Mouse (Mus musculus): ENCODE results near the gene Zfhx2. TPM values are rescaled to one million over a fixed set of nuclear protein-coding genes. Genes with fewer than 3 reads are reported as not detected.

Gene Zfhx2
- polyA plus RNA-seq, 1 experiment, result 4.4 TPM

GRCm38 (mm10) chr14:55032695-55033225 lies 59.4 kb downstream of the Zfhx2 start:
- no peaks in the 10 kb centered on the region for H3K36me3 ChIP-seq (ENCODE audit: control insufficient read depth, insufficient read depth, low read length)
- H3K4me1 ChIP-seq (ENCODE audit: control insufficient read depth, insufficient read depth, low read length), result peaks cover 11% of the 10 kb centered on the region
- H3K27ac ChIP-seq (ENCODE audit: control insufficient read depth, insufficient read depth, low read depth, low read length), result no peak overlapping the region
- H3K27me3 ChIP-seq (ENCODE audit: control insufficient read depth, insufficient read depth, low read length), result no peaks in the 10 kb centered on the region
- peak overlapping the region; percentile 51 for H3K4me3 ChIP-seq (ENCODE audit: control insufficient read depth, low read depth, low read length)
- TF ChIP-seq POLR2A (IDR thresholded peaks at IDR 0.05; ENCODE audit: control insufficient read depth, low read depth, low read length) (no peak), CTCF (IDR thresholded peaks at IDR 0.05; ENCODE audit: control insufficient read depth, insufficient read depth, insufficient replicate concordance, low read depth, low read length) (no peak)

DNA sequence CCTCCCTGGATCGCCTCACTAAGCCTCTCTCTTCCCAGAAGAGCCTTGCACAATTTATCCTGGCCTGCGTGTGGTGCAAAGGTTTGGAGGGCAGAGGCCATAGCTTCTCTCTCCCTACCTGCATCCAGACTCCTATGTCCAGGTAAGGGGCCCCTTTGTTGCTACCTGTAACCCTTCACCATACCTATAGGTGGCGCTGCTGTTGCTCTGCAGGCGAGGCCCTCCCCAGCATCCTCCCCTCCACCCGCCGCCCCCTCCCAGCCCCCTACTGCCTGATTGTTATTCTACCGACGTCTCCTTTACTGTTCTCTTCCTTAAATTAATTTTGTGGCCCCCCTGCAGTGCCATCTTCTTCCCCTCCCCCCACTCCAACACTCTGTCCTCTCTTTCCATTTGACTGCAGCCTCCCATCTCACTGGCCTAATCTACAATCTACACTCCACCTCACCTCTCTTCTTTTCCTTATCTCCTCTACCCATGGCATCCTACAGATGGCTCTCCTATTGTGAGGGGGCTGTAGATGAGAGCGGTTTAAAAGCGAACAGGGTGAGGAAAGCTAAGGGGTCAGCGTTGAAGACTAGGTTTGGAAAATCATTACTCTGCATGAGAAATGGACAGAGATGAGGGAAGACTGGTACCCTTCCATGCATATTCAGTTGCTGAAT lies 63.0 kb downstream of the Zfhx2 start:
- H3K4me3 ChIP-seq (ENCODE audit: control insufficient read depth, low read depth, low read length), result no peak overlapping the region
- H3K4me1 ChIP-seq (ENCODE audit: control insufficient read depth, insufficient read depth, low read length), result peaks cover 11% of the 10 kb centered on the region
- no peaks in the 10 kb centered on the region for H3K27me3 ChIP-seq (ENCODE audit: control insufficient read depth, insufficient read depth, low read length)

GRCm38 (mm10) chr14:55028333-55028835 lies 63.7 kb downstream of the Zfhx2 start:
- Histone ChIP-seq H3K27ac (ENCODE audit: control insufficient read depth, insufficient read depth, low read depth, low read length) (no peak overlapping the region), H3K36me3 (ENCODE audit: control insufficient read depth, insufficient read depth, low read length) (no peaks in the 10 kb centered on the region; the same call in 1 of the 2 replicates), H3K4me1 (ENCODE audit: control insufficient read depth, insufficient read depth, low read length) (peaks cover 11% of the 10 kb centered on the region), H3K4me3 (ENCODE audit: control insufficient read depth, low read depth, low read length) (no peak overlapping the region), H3K27me3 (ENCODE audit: control insufficient read depth, insufficient read depth, low read length) (no peaks in the 10 kb centered on the region)
- TF ChIP-seq POLR2A (IDR thresholded peaks at IDR 0.05; ENCODE audit: control insufficient read depth, low read depth, low read length), result no peak
- TF ChIP-seq CTCF (IDR thresholded peaks at IDR 0.05; ENCODE audit: control insufficient read depth, insufficient read depth, insufficient replicate concordance, low read depth, low read length), result no peak

More for the DNA sequence above, 63.0 kb downstream of the Zfhx2 start:
- no peak for TF ChIP-seq POLR2A (IDR thresholded peaks at IDR 0.05; ENCODE audit: control insufficient read depth, low read depth, low read length)
- peak; percentile 72; the same call in 1 of the 2 replicates for TF ChIP-seq CTCF (IDR thresholded peaks at IDR 0.05; ENCODE audit: control insufficient read depth, insufficient read depth, insufficient replicate concordance, low read depth, low read length)
- H3K36me3 ChIP-seq (ENCODE audit: control insufficient read depth, insufficient read depth, low read length), result no peaks in the 10 kb centered on the region
- H3K27ac ChIP-seq (ENCODE audit: control insufficient read depth, insufficient read depth, low read depth, low read length), result no peak overlapping the region

DNA sequence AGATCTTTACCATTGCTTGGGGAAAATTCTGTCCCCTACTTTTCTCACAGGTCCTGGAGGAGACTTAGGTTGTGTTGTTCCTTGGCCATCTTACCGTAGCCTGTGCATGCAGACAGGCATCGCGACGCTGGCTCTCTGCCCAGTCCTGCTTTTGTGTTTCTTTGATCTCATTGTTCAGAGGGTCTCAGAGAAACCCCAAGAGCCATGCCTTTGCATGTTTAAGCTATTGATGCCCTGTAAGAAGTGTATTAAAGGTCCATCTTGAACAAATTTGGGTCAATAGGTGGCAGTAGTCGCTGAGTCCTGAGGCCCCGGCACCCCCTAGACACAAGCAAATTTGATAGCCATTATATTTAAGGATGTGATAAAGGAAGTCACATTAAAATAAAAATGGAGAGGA lies 64.5 kb downstream of the Zfhx2 start:
- Histone ChIP-seq H3K27me3 (ENCODE audit: control insufficient read depth, insufficient read depth, low read length) (no peaks in the 10 kb centered on the region), H3K36me3 (ENCODE audit: control insufficient read depth, insufficient read depth, low read length) (no peaks in the 10 kb centered on the region; the same call in none of the 2 replicates), H3K4me1 (ENCODE audit: control insufficient read depth, insufficient read depth, low read length) (peaks cover 11% of the 10 kb centered on the region), H3K27ac (ENCODE audit: control insufficient read depth, insufficient read depth, low read depth, low read length) (no peak overlapping the region), H3K4me3 (ENCODE audit: control insufficient read depth, low read depth, low read length) (no peak overlapping the region)
- TF ChIP-seq POLR2A (IDR thresholded peaks at IDR 0.05; ENCODE audit: control insufficient read depth, low read depth, low read length) (no peak), CTCF (IDR thresholded peaks at IDR 0.05; ENCODE audit: control insufficient read depth, insufficient read depth, insufficient replicate concordance, low read depth, low read length) (no peak)

DNA sequence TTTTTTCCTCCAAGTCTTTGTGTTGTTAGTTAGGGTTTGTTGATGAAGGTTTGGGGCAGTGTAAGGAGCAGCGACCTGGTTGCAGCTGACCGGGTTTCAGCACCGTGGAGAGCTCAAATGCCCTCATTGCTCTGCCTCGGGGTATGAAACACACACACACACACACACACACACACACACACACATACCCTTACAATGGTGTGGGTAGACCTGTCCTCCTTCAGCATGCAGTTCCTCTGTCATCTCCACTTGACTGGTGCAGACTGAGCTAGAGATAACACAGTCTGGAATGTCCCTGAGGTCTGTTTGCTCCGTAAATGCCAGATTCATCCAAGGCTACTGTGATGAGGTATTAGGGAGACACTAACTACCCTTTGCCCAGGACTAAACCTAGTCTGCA lies 64.9 kb downstream of the Zfhx2 start:
- no peaks in the 10 kb centered on the region; the same call in none of the 2 replicates for H3K36me3 ChIP-seq (ENCODE audit: control insufficient read depth, insufficient read depth, low read length)
- H3K4me3 ChIP-seq (ENCODE audit: control insufficient read depth, low read depth, low read length), result no peak overlapping the region
- no peaks in the 10 kb centered on the region for H3K27me3 ChIP-seq (ENCODE audit: control insufficient read depth, insufficient read depth, low read length)
- no peak for TF ChIP-seq CTCF (IDR thresholded peaks at IDR 0.05; ENCODE audit: control insufficient read depth, insufficient read depth, insufficient replicate concordance, low read depth, low read length)
- TF ChIP-seq POLR2A (IDR thresholded peaks at IDR 0.05; ENCODE audit: control insufficient read depth, low read depth, low read length), result no peak
- peaks cover 9% of the 10 kb centered on the region for H3K4me1 ChIP-seq (ENCODE audit: control insufficient read depth, insufficient read depth, low read length)
- no peak overlapping the region for H3K27ac ChIP-seq (ENCODE audit: control insufficient read depth, insufficient read depth, low read depth, low read length)

- TF ChIP-seq CTCF (IDR thresholded peaks at IDR 0.05; ENCODE audit: control insufficient read depth, insufficient read depth, insufficient replicate concordance, low read depth, low read length) (no peak), POLR2A (IDR thresholded peaks at IDR 0.05; ENCODE audit: control insufficient read depth, low read depth, low read length) (no peak)
- Histone ChIP-seq H3K27me3 (ENCODE audit: control insufficient read depth, insufficient read depth, low read length) (no peaks in the 10 kb centered on the region), H3K36me3 (ENCODE audit: control insufficient read depth, insufficient read depth, low read length) (peaks cover 1% of the 10 kb centered on the region), H3K4me3 (ENCODE audit: control insufficient read depth, low read depth, low read length) (no peak overlapping the region), H3K27ac (ENCODE audit: control insufficient read depth, insufficient read depth, low read depth, low read length) (no peak overlapping the region), H3K4me1 (ENCODE audit: control insufficient read depth, insufficient read depth, low read length) (peaks cover 9% of the 10 kb centered on the region)
These were observed 66.6 kb downstream of the Zfhx2 start for GRCm38 (mm10) chr14:55025527-55025926.

DNA sequence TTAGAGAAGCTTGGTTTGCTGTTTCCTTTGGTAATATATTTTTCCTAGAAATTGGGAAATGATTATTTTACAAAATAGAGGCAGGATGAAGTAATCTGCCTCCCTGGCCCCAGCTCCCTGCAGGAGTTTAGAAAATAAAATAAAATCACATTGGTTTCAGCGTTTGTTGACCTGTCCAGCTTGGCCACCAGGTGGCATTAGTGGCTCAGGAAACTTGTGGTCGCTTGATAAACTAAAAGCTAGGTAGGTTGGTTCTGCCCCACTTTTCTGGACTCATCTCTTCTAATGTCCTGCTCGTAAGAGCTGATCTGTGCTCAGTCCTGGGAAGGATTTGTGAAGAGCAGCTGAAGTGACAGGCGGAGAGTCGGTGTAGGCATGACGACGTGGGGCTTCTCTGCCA lies 67.9 kb downstream of the Zfhx2 start:
- TF ChIP-seq POLR2A (IDR thresholded peaks at IDR 0.05; ENCODE audit: control insufficient read depth, low read depth, low read length), result no peak
- TF ChIP-seq CTCF (IDR thresholded peaks at IDR 0.05; ENCODE audit: control insufficient read depth, insufficient read depth, insufficient replicate concordance, low read depth, low read length), result peak; percentile 6; the same call in 1 of the 2 replicates
- Histone ChIP-seq H3K4me1 (ENCODE audit: control insufficient read depth, insufficient read depth, low read length) (peaks cover 9% of the 10 kb centered on the region), H3K36me3 (ENCODE audit: control insufficient read depth, insufficient read depth, low read length) (peaks cover 1% of the 10 kb centered on the region)

More for the DNA sequence above, 67.9 kb downstream of the Zfhx2 start:
- no peaks in the 10 kb centered on the region for H3K27me3 ChIP-seq (ENCODE audit: control insufficient read depth, insufficient read depth, low read length)
- H3K27ac ChIP-seq (ENCODE audit: control insufficient read depth, insufficient read depth, low read depth, low read length), result no peak overlapping the region
- no peak overlapping the region for H3K4me3 ChIP-seq (ENCODE audit: control insufficient read depth, low read depth, low read length)
